Mouse (Mus musculus) naive thymus-derived CD4-positive, alpha-beta T cell, adult 2 months (primary cell): Measurements from ENCODE around the gene Gm45711.
A peak's percentile ranks its signal among the peaks of the same experiment; 100 is the strongest.

ENCODE experiments used
- DNase-seq: peaks from one replicate; pipeline ENCODE4 v3.0.0-alpha.2; 2011; ENCODE audit warnings: low read depth

Gm45711 gene

GRCm38 (mm10) chr8:104242038-104242644, 67.7 kb downstream of the Gm45711 start:
- no peak for DNase-seq

DNA sequence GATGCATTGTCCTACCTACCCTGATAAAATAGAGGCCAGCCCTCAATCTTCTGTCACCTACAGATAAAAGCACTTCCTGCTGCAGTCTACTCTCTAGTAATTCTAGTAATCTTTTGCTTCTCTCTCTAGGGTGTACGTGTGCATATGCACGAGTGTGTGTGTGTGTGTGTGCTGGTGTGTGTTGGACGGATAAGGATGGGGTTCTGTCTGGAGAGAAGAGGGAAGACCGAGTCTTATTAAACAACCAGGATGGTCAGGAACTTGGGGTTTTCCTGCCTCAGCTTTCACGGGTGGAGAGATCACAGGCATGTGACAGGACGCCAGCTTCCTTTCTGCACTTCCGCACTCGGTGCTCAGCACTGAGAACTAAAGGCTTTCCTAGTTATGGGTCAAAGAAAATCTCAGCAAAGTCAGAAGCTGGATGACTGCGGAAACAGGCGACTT, 70.4 kb downstream of the Gm45711 start:
- peak; percentile 82 for DNase-seq

- DNase-seq = no peak
Observed at GRCm38 (mm10) chr8:104234573-104234972, 75.3 kb downstream of the Gm45711 start.

- DNase-seq = no peak
Observed at GRCm38 (mm10) chr8:104232919-104233318, 77.0 kb downstream of the Gm45711 start.

DNA sequence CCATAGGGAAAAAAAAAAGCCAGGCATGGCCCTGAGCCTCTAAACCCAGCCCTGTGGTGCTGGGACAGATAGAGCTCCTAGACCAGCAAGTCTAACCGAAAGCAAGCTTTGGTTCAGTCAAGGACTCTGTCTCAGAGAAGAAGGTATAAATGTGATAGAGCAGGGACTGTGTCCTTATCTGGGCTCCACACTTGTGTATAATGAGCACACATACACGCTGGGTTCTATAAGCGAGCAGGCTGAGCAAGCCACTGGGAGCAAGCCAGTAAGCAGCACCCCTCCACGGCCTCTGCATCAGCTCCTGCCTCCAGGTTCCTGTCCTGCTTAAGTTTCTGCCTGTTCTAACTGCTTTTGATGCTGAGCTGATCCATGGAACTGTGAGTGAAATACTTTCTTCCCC, 77.8 kb downstream of the Gm45711 start:
- DNase-seq = no peak
